Mouse (Mus musculus): ENCODE measurements around the gene Galr2. TPM values are rescaled to one million over a fixed set of nuclear protein-coding genes. Genes with fewer than 3 reads are reported as not detected.
"Not testable (repeated sequence)": the region's sequence is repeated elsewhere in the genome, so short reads cannot be mapped to it uniquely, and the experiment has no call there.

The Galr2 gene
- polyA plus RNA-seq, 1 experiment from 2014 or later, result 0.11 TPM

GRCm38 (mm10) chr11:116277184-116277583, 3.6 kb upstream of the Galr2 start:
- H3K27ac ChIP-seq; DNase-seq (ENCODE audit: low spot score); H3K36me3 ChIP-seq; H3K9me3 ChIP-seq (replicated peaks); H3K4me3 ChIP-seq: not testable (repeated sequence)
- peaks cover 27% of the 10 kb centered on the region for H3K27me3 ChIP-seq (ENCODE audit: low read depth, poor library complexity, severe bottlenecking)
- H3K4me1 ChIP-seq, result peaks cover 34% of the 10 kb centered on the region
- WGBS, result 95% methylated on average over 1 of the region's 1 CpGs

- Histone ChIP-seq H3K36me3 (no peaks in the 10 kb centered on the region), H3K9me3 (replicated peaks) (no peaks in the 10 kb centered on the region), H3K4me1 (peaks cover 33% of the 10 kb centered on the region), H3K4me3 (peak overlapping the region; percentile 42), H3K27ac (peak overlapping the region; percentile 32; the same call in 1 of the 2 replicates), H3K27me3 (ENCODE audit: low read depth, poor library complexity, severe bottlenecking) (peaks cover 68% of the 10 kb centered on the region)
- 3% methylated on average over 18 of the region's 18 CpGs for WGBS
- peak; percentile 41 for DNase-seq (ENCODE audit: low spot score)
These were observed 932 bp downstream of the Galr2 start for GRCm38 (mm10) chr11:116281671-116282070.

- Histone ChIP-seq H3K27me3 (ENCODE audit: low read depth, poor library complexity, severe bottlenecking) (peaks cover 68% of the 10 kb centered on the region), H3K9me3 (replicated peaks) (no peaks in the 10 kb centered on the region), H3K27ac (no peak overlapping the region), H3K36me3 (peaks cover under 1% of the 10 kb centered on the region), H3K4me3 (no peak overlapping the region), H3K4me1 (peaks cover 33% of the 10 kb centered on the region)
- 2% methylated on average over 11 of the region's 11 CpGs for WGBS
- DNase-seq (ENCODE audit: low spot score), result peak; percentile 65
These were observed 1.4 kb downstream of the Galr2 start for GRCm38 (mm10) chr11:116282089-116282488.

GRCm38 (mm10) chr11:116282912-116283521, 2.3 kb downstream of the Galr2 start:
- no peak overlapping the region; the same call in 1 of the 2 replicates for H3K4me3 ChIP-seq

GRCm38 (mm10) chr11:116283982-116284381, 3.2 kb downstream of the Galr2 start:
- H3K36me3 ChIP-seq, result peaks cover 20% of the 10 kb centered on the region
- 52% methylated on average over 6 of the region's 6 CpGs for WGBS
- peaks cover 35% of the 10 kb centered on the region for H3K4me1 ChIP-seq
- no peak overlapping the region for H3K4me3 ChIP-seq
- H3K27me3 ChIP-seq (ENCODE audit: low read depth, poor library complexity, severe bottlenecking), result peaks cover 68% of the 10 kb centered on the region
- H3K27ac ChIP-seq, result no peak overlapping the region
- no peak for DNase-seq (ENCODE audit: low spot score)
- no peaks in the 10 kb centered on the region for H3K9me3 ChIP-seq (replicated peaks)

More at GRCm38 (mm10) chr11:116282912-116283521, 2.3 kb downstream of the Galr2 start:
- H3K9me3 ChIP-seq (replicated peaks), result no peaks in the 10 kb centered on the region
- peaks cover 34% of the 10 kb centered on the region for H3K4me1 ChIP-seq
- no peak overlapping the region for H3K27ac ChIP-seq
- H3K27me3 ChIP-seq (ENCODE audit: low read depth, poor library complexity, severe bottlenecking), result peaks cover 68% of the 10 kb centered on the region
- DNase-seq (ENCODE audit: low spot score), result peak; percentile 50
- H3K36me3 ChIP-seq, result peaks cover 10% of the 10 kb centered on the region
- 11% methylated on average over 48 of the region's 48 CpGs for WGBS

- peaks cover 56% of the 10 kb centered on the region for H3K27me3 ChIP-seq (ENCODE audit: low read depth, poor library complexity, severe bottlenecking)
- no peak overlapping the region for H3K27ac ChIP-seq
- peaks cover 35% of the 10 kb centered on the region for H3K4me1 ChIP-seq
- no peak for DNase-seq (ENCODE audit: low spot score)
- peaks cover 38% of the 10 kb centered on the region for H3K36me3 ChIP-seq
- WGBS, result 78% methylated on average over 7 of the region's 7 CpGs
- H3K9me3 ChIP-seq (replicated peaks), result no peaks in the 10 kb centered on the region
- H3K4me3 ChIP-seq, result no peak overlapping the region
These were observed 5.0 kb downstream of the Galr2 start for GRCm38 (mm10) chr11:116285770-116286191.

GRCm38 (mm10) chr11:116287351-116287750, 6.6 kb downstream of the Galr2 start:
- 79% methylated on average over 5 of the region's 5 CpGs for WGBS
- Histone ChIP-seq H3K9me3 (replicated peaks) (no peaks in the 10 kb centered on the region), H3K4me3 (no peak overlapping the region), H3K27me3 (ENCODE audit: low read depth, poor library complexity, severe bottlenecking) (peaks cover 40% of the 10 kb centered on the region), H3K36me3 (peaks cover 53% of the 10 kb centered on the region), H3K27ac (no peak overlapping the region), H3K4me1 (peaks cover 20% of the 10 kb centered on the region)
- no peak for DNase-seq (ENCODE audit: low spot score)

- DNase-seq (ENCODE audit: low spot score), result no peak
- WGBS, result 73% methylated on average over 8 of the region's 8 CpGs
- Histone ChIP-seq H3K36me3 (peaks cover 84% of the 10 kb centered on the region), H3K9me3 (replicated peaks) (no peaks in the 10 kb centered on the region), H3K4me1 (peaks cover 10% of the 10 kb centered on the region; the same call in 1 of the 2 replicates), H3K27me3 (ENCODE audit: low read depth, poor library complexity, severe bottlenecking) (peaks cover 8% of the 10 kb centered on the region), H3K4me3 (no peak overlapping the region), H3K27ac (no peak overlapping the region)
These were observed 9.8 kb downstream of the Galr2 start for GRCm38 (mm10) chr11:116290556-116290955.

- no peak for DNase-seq (ENCODE audit: low spot score)
- H3K36me3 ChIP-seq, result peaks cover 99% of the 10 kb centered on the region
- H3K4me3 ChIP-seq, result no peak overlapping the region
- H3K9me3 ChIP-seq (replicated peaks), result no peaks in the 10 kb centered on the region
- no peaks in the 10 kb centered on the region for H3K27me3 ChIP-seq (ENCODE audit: low read depth, poor library complexity, severe bottlenecking)
- 93% methylated on average over 13 of the region's 13 CpGs for WGBS
- no peak overlapping the region for H3K27ac ChIP-seq
- peaks cover 10% of the 10 kb centered on the region; the same call in 1 of the 2 replicates for H3K4me1 ChIP-seq
These were observed 11.7 kb downstream of the Galr2 start for GRCm38 (mm10) chr11:116292401-116292800.

- no peak overlapping the region for H3K4me3 ChIP-seq
- peaks cover 98% of the 10 kb centered on the region for H3K36me3 ChIP-seq
- peak overlapping the region; percentile 37 for H3K27ac ChIP-seq
- H3K4me1 ChIP-seq, result peaks cover 8% of the 10 kb centered on the region; the same call in 1 of the 2 replicates
- 88% methylated on average over 12 of the region's 12 CpGs for WGBS
- H3K9me3 ChIP-seq (replicated peaks), result no peaks in the 10 kb centered on the region
- no peaks in the 10 kb centered on the region for H3K27me3 ChIP-seq (ENCODE audit: low read depth, poor library complexity, severe bottlenecking)
- no peak for DNase-seq (ENCODE audit: low spot score)
These were observed 12.9 kb downstream of the Galr2 start for GRCm38 (mm10) chr11:116293538-116294137.

- H3K4me1 ChIP-seq, result peaks cover 8% of the 10 kb centered on the region; the same call in 1 of the 2 replicates
- no peaks in the 10 kb centered on the region for H3K9me3 ChIP-seq (replicated peaks)
- peaks cover 98% of the 10 kb centered on the region for H3K36me3 ChIP-seq
- 25% methylated on average over 5 of the region's 5 CpGs for WGBS
- H3K27me3 ChIP-seq (ENCODE audit: low read depth, poor library complexity, severe bottlenecking), result no peaks in the 10 kb centered on the region
- DNase-seq (ENCODE audit: low spot score), result peak; percentile 77
- H3K4me3 ChIP-seq, result no peak overlapping the region
- H3K27ac ChIP-seq, result peak overlapping the region; percentile 37
These were observed 13.6 kb downstream of the Galr2 start for GRCm38 (mm10) chr11:116294319-116294718.

GRCm38 (mm10) chr11:116296191-116296734, 15.5 kb downstream of the Galr2 start:
- Histone ChIP-seq H3K27ac (no peak overlapping the region), H3K27me3 (ENCODE audit: low read depth, poor library complexity, severe bottlenecking) (no peaks in the 10 kb centered on the region), H3K36me3 (peaks cover 98% of the 10 kb centered on the region), H3K9me3 (replicated peaks) (no peaks in the 10 kb centered on the region), H3K4me3 (no peak overlapping the region), H3K4me1 (peaks cover 8% of the 10 kb centered on the region; the same call in 1 of the 2 replicates)
- WGBS, result 83% methylated on average over 8 of the region's 8 CpGs
- no peak for DNase-seq (ENCODE audit: low spot score)

- peaks cover 98% of the 10 kb centered on the region for H3K36me3 ChIP-seq
- no peaks in the 10 kb centered on the region for H3K27me3 ChIP-seq (ENCODE audit: low read depth, poor library complexity, severe bottlenecking)
- no peak for DNase-seq (ENCODE audit: low spot score)
- 83% methylated on average over 3 of the region's 3 CpGs for WGBS
- peaks cover 8% of the 10 kb centered on the region; the same call in 1 of the 2 replicates for H3K4me1 ChIP-seq
- no peak overlapping the region for H3K27ac ChIP-seq
- no peaks in the 10 kb centered on the region for H3K9me3 ChIP-seq (replicated peaks)
- H3K4me3 ChIP-seq, result no peak overlapping the region
These were observed 16.3 kb downstream of the Galr2 start for GRCm38 (mm10) chr11:116297017-116297416.

Data from limb, embryonic 10.5 days (tissue).